Mouse (Mus musculus) CH12.LX (cell line): ENCODE results near the gene Atp5l. TPM values are rescaled to one million over a fixed set of nuclear protein-coding genes. Genes with fewer than 3 reads are reported as not detected.

Experiments
- DNase-seq: peaks from one replicate; pipeline ENCODE4 v3.0.0-alpha.2; 2013; ENCODE audit errors: extremely low read depth
- H3K27ac ChIP-seq: 2 replicates; pipeline ENCODE4 v1.5.1; 2012; ENCODE audit warnings: low read depth, mild to moderate bottlenecking, control low read depth, moderate library complexity; ENCODE audit not compliant: insufficient read depth
- H3K27me3 ChIP-seq: replicated peaks from 2 replicates; pipeline ENCODE3; 2012; ENCODE audit warnings: inconsistent platforms
- H3K36me3 ChIP-seq, 2 experiments: replicated peaks in 1 of 2; 2 replicates each; pipeline versions ENCODE3 to v1.6.1; 2012; ENCODE audit warnings: inconsistent platforms in 1 of 2, low read length in 1 of 2, mild to moderate bottlenecking in 1 of 2, mixed read lengths in 1 of 2, moderate library complexity in 1 of 2; ENCODE audit not compliant: control insufficient read depth in 1 of 2, insufficient read depth in 1 of 2
- H3K4me1 ChIP-seq, 2 experiments: 2 replicates each; pipeline ENCODE4 v1.6.1; 2012; ENCODE audit warnings: inconsistent platforms in 1 of 2, moderate library complexity in 1 of 2; ENCODE audit not compliant: insufficient read depth in 2 of 2, control insufficient read depth in 1 of 2
- H3K4me2 ChIP-seq: 2 replicates; pipeline ENCODE4 v1.6.1; 2012; ENCODE audit warnings: low read depth, mild to moderate bottlenecking, control low read depth; ENCODE audit not compliant: poor library complexity, insufficient read depth, severe bottlenecking
- H3K4me3 ChIP-seq, 3 experiments: fragments of 150-350 bp in 1 of 3; sonication (generic) in 1 of 3; replicated peaks in 1 of 3; 2 replicates each; pipeline versions ENCODE3 to v1.5.1; 2011 to 2012; ENCODE audit warnings: low read depth in 2 of 3, low read length in 2 of 3, mild to moderate bottlenecking in 2 of 3, moderate library complexity in 2 of 3, control low read depth in 1 of 3, improper control_type of control experiment in 1 of 3, inconsistent platforms in 1 of 3, mixed read lengths in 1 of 3; ENCODE audit not compliant: poor library complexity in 1 of 3
- H3K79me2 ChIP-seq: replicated peaks from 2 replicates; pipeline ENCODE4 v1.6.1; 2012; ENCODE audit warnings: mild to moderate bottlenecking, moderate library complexity; ENCODE audit not compliant: control insufficient read depth, poor library complexity, insufficient read depth, severe bottlenecking; ENCODE audit errors: extremely low read depth
- H3K9ac ChIP-seq: 2 replicates; pipeline ENCODE4 v1.6.1; 2012; ENCODE audit warnings: low read depth, mild to moderate bottlenecking, control low read depth, moderate library complexity; ENCODE audit not compliant: insufficient read depth
- H3K9me3 ChIP-seq: replicated peaks from 2 replicates; pipeline ENCODE3; 2012; ENCODE audit warnings: low read length, inconsistent platforms, mixed read lengths
- BHLHE40 ChIP-seq: IDR thresholded peaks from 2 replicates; pipeline ENCODE4 v1.6.1; 2011; ENCODE audit warnings: mild to moderate bottlenecking, low read depth, low read length, improper control_type of control experiment
- CHD1 ChIP-seq: IDR thresholded peaks from 2 replicates; pipeline ENCODE4 v1.6.1; 2012; ENCODE audit warnings: low read depth, low read length, improper control_type of control experiment, inconsistent platforms
- CHD2 ChIP-seq: IDR thresholded peaks from 2 replicates; pipeline ENCODE4 v1.6.1; 2011; ENCODE audit warnings: low read length, improper control_type of control experiment
- CTCF ChIP-seq, 2 experiments: IDR thresholded peaks in 1 of 2; conservative IDR thresholded peaks in 1 of 2; 2 replicates each; pipeline ENCODE4 v1.5.1; 2011 to 2012; ENCODE audit warnings: low read depth in 2 of 2, low read length in 2 of 2, improper control_type of control experiment in 1 of 2, inconsistent platforms in 1 of 2, mild to moderate bottlenecking in 1 of 2, moderate library complexity in 1 of 2
- E2F4 ChIP-seq: IDR thresholded peaks from 2 replicates; pipeline ENCODE4 v1.6.1; 2011; ENCODE audit warnings: low read depth, low read length, improper control_type of control experiment; ENCODE audit not compliant: insufficient replicate concordance
- ELF1 ChIP-seq: IDR thresholded peaks from 2 replicates; pipeline ENCODE4 v1.6.1; 2014; ENCODE audit warnings: low read depth, mild to moderate bottlenecking, inconsistent platforms, low read length, improper control_type of control experiment
- ETS1 ChIP-seq: conservative IDR thresholded peaks from 2 replicates; pipeline ENCODE4 v1.6.1; 2012; ENCODE audit warnings: low read depth, mild to moderate bottlenecking, inconsistent platforms, low read length, improper control_type of control experiment, moderate library complexity
- GABPA ChIP-seq: IDR thresholded peaks from 2 replicates; pipeline ENCODE4 v1.6.1; 2012; ENCODE audit warnings: low read depth, low read length, improper control_type of control experiment, inconsistent platforms; ENCODE audit not compliant: insufficient replicate concordance
- JUN ChIP-seq: IDR thresholded peaks from 2 replicates; pipeline ENCODE4 v1.6.1; 2011; ENCODE audit warnings: low read depth, mild to moderate bottlenecking, low read length, improper control_type of control experiment, moderate library complexity; ENCODE audit not compliant: insufficient read depth
- JUND ChIP-seq: conservative IDR thresholded peaks from 2 replicates; pipeline ENCODE4 v1.6.1; 2011; ENCODE audit warnings: low read depth, low read length, improper control_type of control experiment
- KAT2A ChIP-seq: IDR thresholded peaks from 2 replicates; pipeline ENCODE4 v1.6.1; 2012; ENCODE audit warnings: low read length, improper control_type of control experiment, inconsistent platforms; ENCODE audit not compliant: insufficient replicate concordance
- MEF2A ChIP-seq: IDR thresholded peaks from 2 replicates; pipeline ENCODE4 v1.6.1; 2014; ENCODE audit warnings: low read depth, mild to moderate bottlenecking, inconsistent platforms, low read length, improper control_type of control experiment, borderline replicate concordance
- MXI1 ChIP-seq: IDR thresholded peaks from 2 replicates; pipeline ENCODE4 v1.6.1; 2011; ENCODE audit warnings: mild to moderate bottlenecking, low read depth, low read length, improper control_type of control experiment
- NELFE ChIP-seq: IDR thresholded peaks from 2 replicates; pipeline ENCODE4 v1.6.1; 2011; ENCODE audit warnings: low read depth, low read length, improper control_type of control experiment
- NRF1 ChIP-seq: IDR thresholded peaks from 2 replicates; pipeline ENCODE4 v1.6.1; 2014; ENCODE audit warnings: low read depth, mild to moderate bottlenecking, inconsistent platforms, low read length, improper control_type of control experiment, moderate library complexity
- PAX5 ChIP-seq: IDR thresholded peaks from 2 replicates; pipeline ENCODE4 v1.6.1; 2012; ENCODE audit warnings: low read length, inconsistent platforms, mixed read lengths
- POLR2A ChIP-seq: IDR thresholded peaks from 2 replicates; pipeline ENCODE4 v1.6.1; 2011; ENCODE audit warnings: low read depth, mild to moderate bottlenecking, improper control_type of control experiment, low read length
- POLR2AphosphoS2 ChIP-seq: IDR thresholded peaks from 2 replicates; pipeline ENCODE4 v1.6.1; 2011; ENCODE audit warnings: low read depth, low read length, improper control_type of control experiment
- RAD21 ChIP-seq: IDR thresholded peaks from 2 replicates; pipeline ENCODE4 v1.6.1; 2011; ENCODE audit warnings: low read depth, mild to moderate bottlenecking, low read length, improper control_type of control experiment, moderate library complexity
- RCOR1 ChIP-seq: conservative IDR thresholded peaks from 2 replicates; pipeline ENCODE4 v1.6.1; 2012; ENCODE audit warnings: low read depth, mild to moderate bottlenecking, inconsistent platforms, low read length, improper control_type of control experiment
- SMC3 ChIP-seq: IDR thresholded peaks from 2 replicates; pipeline ENCODE4 v1.6.1; 2011; ENCODE audit warnings: low read depth, low read length, improper control_type of control experiment
- TCF12 ChIP-seq: IDR thresholded peaks from 2 replicates; pipeline ENCODE4 v1.6.1; 2014; ENCODE audit warnings: low read depth, mild to moderate bottlenecking, inconsistent platforms, low read length, improper control_type of control experiment
- UBTF ChIP-seq: IDR thresholded peaks from 2 replicates; pipeline ENCODE4 v1.6.1; 2012; ENCODE audit warnings: low read depth, mild to moderate bottlenecking, inconsistent platforms, low read length, improper control_type of control experiment, moderate library complexity
- USF1 ChIP-seq: IDR thresholded peaks from 2 replicates; pipeline ENCODE4 v1.6.1; 2014; ENCODE audit warnings: low read depth, mild to moderate bottlenecking, inconsistent platforms, low read length, improper control_type of control experiment
- USF2 ChIP-seq: conservative IDR thresholded peaks from 2 replicates; pipeline ENCODE4 v1.6.1; 2011; ENCODE audit warnings: low read depth, low read length, improper control_type of control experiment
- ZC3H11A ChIP-seq: IDR thresholded peaks from 2 replicates; pipeline ENCODE4 v1.6.1; 2012; ENCODE audit warnings: low read depth, mild to moderate bottlenecking, inconsistent platforms, low read length, improper control_type of control experiment
- ZKSCAN1 ChIP-seq: IDR thresholded peaks from 2 replicates; pipeline ENCODE4 v1.6.1; 2012; ENCODE audit warnings: low read depth, inconsistent platforms, low read length, improper control_type of control experiment, borderline replicate concordance
- ZMIZ1 ChIP-seq: IDR thresholded peaks from 2 replicates; pipeline ENCODE4 v1.6.1; 2012; ENCODE audit warnings: low read depth, mild to moderate bottlenecking, inconsistent platforms, low read length, improper control_type of control experiment
- dilution Hi-C: fragments of 300-500 bp; cut with MboI; formaldehyde crosslinking; loops from 2 replicates; pipeline ENCODE4 v1.14.3; 2020; ENCODE audit warnings: low sequenced_read_pairs; ENCODE audit not compliant: extremely low pct_unique_long_range_greater_than_20kb, extremely low pct_ligation_motif_present
- in situ Hi-C: fragments of 300-500 bp; cut with MboI; formaldehyde crosslinking; loops from 3 replicates; pipeline ENCODE4 v1.14.3; 2019; ENCODE audit warnings: low sequenced_read_pairs, low pct_ligation_motif_present, low pct_unique_long_range_greater_than_20kb, mixed read lengths
- polyA plus RNA-seq: library from polyadenylated mRNA; unstranded; fragments of >175 nt; gene quantifications from 2 replicates; pipeline ENCODE4 v1.2.1, GENCODE M21; 2012; ENCODE audit warnings: low read depth; ENCODE audit not compliant: insufficient read length
- total RNA-seq, 2 experiments: library from RNA; depleted of rRNA; stranded (reverse); fragments of 300-350 nt in 1 of 2; fragments of >200 nt in 1 of 2; gene quantifications; 2 replicates each; pipeline ENCODE4 v1.2.3; 2012 to 2014

The Atp5l gene
- total and polyA plus RNA-seq, 3 experiments = 277 to 720 (median 490) TPM

DNA sequence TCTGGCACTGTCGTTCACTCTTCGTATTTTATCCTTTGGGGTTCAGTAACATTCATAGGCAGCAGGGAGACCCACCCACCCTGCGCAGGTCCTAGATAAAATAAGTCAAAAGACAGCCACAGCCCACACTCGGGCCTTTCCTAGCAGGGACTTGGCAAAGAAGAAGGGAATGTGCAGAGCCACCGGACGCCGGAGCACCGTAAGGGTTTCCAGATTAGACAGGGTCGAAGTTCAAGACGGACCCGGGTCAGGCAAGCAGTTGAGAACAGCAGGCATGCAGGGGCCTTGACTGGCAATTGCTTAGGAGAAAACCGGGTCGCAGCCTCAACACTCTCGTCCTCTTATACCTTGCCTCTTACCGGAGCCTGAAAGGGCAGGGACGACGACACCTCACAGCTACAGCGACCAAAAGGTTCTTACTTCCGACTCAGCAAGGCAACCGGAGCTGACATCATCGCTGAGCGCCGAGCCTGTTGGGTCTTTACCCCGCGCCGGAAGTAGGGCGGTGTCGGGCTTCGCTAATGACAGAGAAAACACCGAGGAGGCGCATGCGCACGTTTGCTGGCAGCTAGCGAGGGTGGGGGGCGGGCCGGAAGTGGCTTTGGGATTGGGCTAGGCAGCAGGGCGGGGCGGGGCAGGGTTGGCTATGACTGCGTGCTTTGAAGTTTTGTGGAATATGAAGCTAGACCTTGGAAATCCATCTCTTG lies 44.7 kb upstream of the Atp5l start, which contains the start of gene Ube4a (continued):
- TF ChIP-seq PAX5 (no peak), CTCF (conservative IDR thresholded peaks at IDR 0.05 in 1 of 2, IDR thresholded peaks at IDR 0.05 in 1 of 2; ENCODE audit: low read depth in 2 of 2, low read length in 2 of 2) (no peak), UBTF (no peak), NRF1 (peak; percentile 96), BHLHE40 (no peak), ELF1 (peak; percentile 100), MXI1 (peak; percentile 81), CHD2 (peak; percentile 62; the same call in 1 of the 2 replicates), CHD1 (no peak), TCF12 (peak; percentile 89)

DNA sequence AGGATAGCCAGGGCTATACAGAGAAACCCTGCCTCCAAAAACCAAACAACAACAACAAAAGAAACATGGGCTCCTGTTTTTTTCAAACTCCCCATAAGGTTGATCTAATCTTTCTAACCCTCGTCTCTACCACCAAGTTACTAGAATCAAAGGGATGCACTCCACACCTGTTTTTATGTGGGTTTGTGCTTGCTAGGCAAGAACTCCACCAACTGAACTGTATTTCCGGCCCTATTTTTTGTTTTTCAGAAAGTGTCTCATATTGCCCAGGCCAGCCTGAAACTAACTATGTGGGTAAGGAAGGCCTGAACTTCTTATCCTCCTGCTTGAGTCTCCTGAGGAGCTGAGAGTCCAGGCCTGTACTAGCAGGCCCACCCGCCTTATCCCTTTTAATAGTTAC lies 33.9 kb upstream of the Atp5l start:
- H3K27ac ChIP-seq = no peak overlapping the region
- no peak for TF ChIP-seq POLR2AphosphoS2
- no peak for TF ChIP-seq SMC3
- no peak for TF ChIP-seq TCF12
- TF ChIP-seq E2F4 = no peak
- no peak for TF ChIP-seq USF1
- TF ChIP-seq USF2 = no peak
- TF ChIP-seq CHD2 = no peak
- no peak for TF ChIP-seq GABPA
- no peak for TF ChIP-seq CHD1
- TF ChIP-seq CTCF (conservative IDR thresholded peaks at IDR 0.05 in 1 of 2, IDR thresholded peaks at IDR 0.05 in 1 of 2; ENCODE audit: low read depth in 2 of 2, low read length in 2 of 2) = no peak
- no peak for TF ChIP-seq ZKSCAN1
- no peak for TF ChIP-seq UBTF
- no peak for TF ChIP-seq ZC3H11A
- TF ChIP-seq RCOR1 = no peak
- no peak for TF ChIP-seq POLR2A
- TF ChIP-seq, all 38 proteins: peak for 0
- DNase-seq = no peak
- H3K4me3 ChIP-seq = no peak overlapping the region
- H3K4me1 ChIP-seq = no peaks in the 10 kb centered on the region
- dilution Hi-C loops = no loop called here
- H3K9me3 ChIP-seq = no peaks in the 10 kb centered on the region
- H3K36me3 ChIP-seq = peaks cover 65 to 89% of the 10 kb centered on the region in 2 experiments
- H3K9ac ChIP-seq = no peak overlapping the region
- no peaks in the 10 kb centered on the region for H3K27me3 ChIP-seq
- in situ Hi-C loops = no loop called here
- H3K4me2 ChIP-seq = no peak overlapping the region
- no peaks in the 10 kb centered on the region for H3K79me2 ChIP-seq

DNA sequence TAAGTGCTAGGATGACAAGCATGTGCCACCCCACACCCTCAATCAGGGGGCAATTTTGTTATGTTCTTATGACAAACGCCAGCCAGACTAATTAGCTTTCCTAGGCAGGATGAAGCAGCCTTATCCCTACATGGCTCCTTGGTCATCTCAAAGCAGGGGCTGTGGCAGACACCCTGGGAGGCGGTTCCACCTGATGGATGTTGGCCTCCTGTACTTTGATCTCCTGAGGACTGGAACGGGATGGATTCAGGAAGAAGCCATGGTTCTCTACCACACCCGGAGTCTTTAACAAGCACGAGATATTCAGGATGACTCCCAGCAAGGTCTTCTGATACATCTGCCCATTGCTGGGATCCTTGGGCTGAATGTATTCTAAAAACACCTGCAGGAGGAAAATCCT lies 27.3 kb upstream of the Atp5l start:
- in situ Hi-C loops = no loop called here
- dilution Hi-C loops = no loop called here
- peaks cover 78 to 97% of the 10 kb centered on the region in 2 experiments for H3K36me3 ChIP-seq

More for the DNA sequence above, 27.3 kb upstream of the Atp5l start:
- no peaks in the 10 kb centered on the region for H3K4me1 ChIP-seq
- H3K9ac ChIP-seq = no peak overlapping the region
- no peak for TF ChIP-seq UBTF
- no peak for TF ChIP-seq ZC3H11A
- no peak for TF ChIP-seq ETS1
- TF ChIP-seq KAT2A = no peak
- TF ChIP-seq E2F4 = no peak
- no peak for TF ChIP-seq RAD21
- TF ChIP-seq MEF2A = no peak
- no peak for TF ChIP-seq JUND
- no peak for TF ChIP-seq MXI1
- no peak for TF ChIP-seq NRF1
- no peak for TF ChIP-seq PAX5
- no peak for TF ChIP-seq POLR2AphosphoS2
- no peak for TF ChIP-seq ELF1
- no peak for TF ChIP-seq POLR2A
- no peak for TF ChIP-seq BHLHE40
- TF ChIP-seq NELFE = no peak
- no peak for TF ChIP-seq CTCF (conservative IDR thresholded peaks at IDR 0.05 in 1 of 2, IDR thresholded peaks at IDR 0.05 in 1 of 2; ENCODE audit: low read depth in 2 of 2, low read length in 2 of 2)
- no peak for TF ChIP-seq ZMIZ1
- no peak for TF ChIP-seq JUN
- no peaks in the 10 kb centered on the region for H3K9me3 ChIP-seq
- no peak overlapping the region for H3K4me3 ChIP-seq
- no peak overlapping the region for H3K4me2 ChIP-seq
- no peak for DNase-seq
- H3K27me3 ChIP-seq = no peaks in the 10 kb centered on the region
- H3K27ac ChIP-seq = no peak overlapping the region
- H3K79me2 ChIP-seq = no peaks in the 10 kb centered on the region
